Mouse (Mus musculus): ENCODE results near the gene Gm4559.
"Not testable (repeated sequence)": the region's sequence is repeated elsewhere in the genome, so short reads cannot be mapped to it uniquely, and the experiment has no call there.

DNA sequence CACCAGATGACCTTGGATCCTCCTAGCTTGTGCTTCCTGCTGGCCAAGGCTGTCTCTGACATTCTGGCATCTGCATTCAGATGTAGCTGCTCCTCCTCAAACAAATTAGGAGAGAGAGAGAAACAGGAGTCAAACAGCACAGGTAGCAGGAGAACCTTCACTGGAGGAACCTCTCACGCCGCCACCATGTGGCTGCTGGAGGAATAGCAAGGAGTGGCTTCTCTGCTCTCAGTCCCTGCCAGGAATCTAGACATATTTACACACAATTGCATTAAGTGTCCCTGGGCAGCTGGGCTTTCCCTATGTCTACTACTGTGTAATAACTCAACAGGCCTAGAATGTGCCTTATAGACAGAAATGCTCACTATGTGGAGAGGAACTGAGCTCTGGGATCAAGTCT is 19.7 kb upstream of the Gm4559 start:
- not testable (repeated sequence) for TF ChIP-seq POLR2A (IDR thresholded peaks at IDR 0.05; ENCODE audit: control insufficient read depth, low read depth, low read length)
- TF ChIP-seq CTCF (IDR thresholded peaks at IDR 0.05; ENCODE audit: control insufficient read depth, insufficient read depth, insufficient replicate concordance, low read depth, low read length), result peak; percentile 55; the same call in 1 of the 2 replicates
